Mouse (Mus musculus): ENCODE results near the gene Fzd4.

GRCm38 (mm10) chr7:89433893-89434616 is 29.9 kb downstream of the Fzd4 start:
- TF ChIP-seq POLR2A (IDR thresholded peaks at IDR 0.05; ENCODE audit: insufficient read length, low read depth) (no peak), E2F4 (IDR thresholded peaks at IDR 0.05; ENCODE audit: insufficient read depth) (no peak)

Measured in myocyte (in vitro differentiated cells).